In genomic region chr2:29621636-29622035, GRCm38 (mm10) we compare ENCODE assay signal across 11 mouse cellular contexts. TPM values are rescaled to one million over a fixed set of nuclear protein-coding genes. Genes with fewer than 3 reads are reported as not detected.
DNase-seq lines count a peak whose midpoint lies in the region; ATAC-seq and TF ChIP-seq lines count a peak whose summit lies in the region.
"Had no signal": no experiment of that assay in that cellular context is flagged by ENCODE, and none has a peak within 500 bp of the region (broad histone marks: within the 10 kb centered on the region; RNA-seq: fewer than 3 reads in every experiment).

No protein-coding gene starts in this region.

- H3K9me3 ChIP-seq in heart, embryonic 14.5 days (ENCODE audit: control insufficient read depth, low read length), result no peaks in the 10 kb centered on the region
- no peaks in the 10 kb centered on the region for H3K9me3 ChIP-seq in limb, embryonic 13.5 days
- H3K9me3 ChIP-seq: G1E had no signal

- 0 out of 4 replicates have a peak overlapping the region, but pooled peaks of 1 of the 2 experiments have one; percentile 27 for H3K27ac ChIP-seq in heart, embryonic 14.5 days (replicated peaks in 1 of 2; ENCODE audit: control insufficient read depth in 1 of 2, insufficient read depth in 1 of 2, low read depth in 2 of 2, low read length in 2 of 2)
- H3K27ac ChIP-seq in limb, embryonic 13.5 days, result no peak overlapping the region
- no peak overlapping the region for H3K27ac ChIP-seq in kidney, adult 2 months (ENCODE audit: insufficient read depth, low read depth, low read length)

- ATAC-seq in heart, embryonic 14.5 days (ENCODE audit: insufficient number of reproducible peaks, insufficient read depth, low FRiP score, low read depth), result no peak
- no peak for ATAC-seq in limb, embryonic 13.5 days (ENCODE audit: low FRiP score, low read depth)
- no peak for ATAC-seq in inflammation-experienced regulatory T-cells, adult 6 months

- no peak for TF ChIP-seq CTCF in kidney, adult 2 months (conservative IDR thresholded peaks at IDR 0.05; ENCODE audit: insufficient read depth, insufficient read length, low read depth, low read length)

- H3K9ac ChIP-seq in heart, embryonic 14.5 days (ENCODE audit: low read length), result peak overlapping the region; percentile 96
- H3K9ac ChIP-seq in limb, embryonic 13.5 days, result no peak overlapping the region

- no peaks in the 10 kb centered on the region for H3K36me3 ChIP-seq in heart, embryonic 14.5 days (ENCODE audit: control insufficient read depth, insufficient read depth, low read length)
- H3K36me3 ChIP-seq in limb, embryonic 13.5 days, result 0 out of 2 replicates have a peak, but pooled peaks cover 6% of the 10 kb centered on the region
- no peaks in the 10 kb centered on the region for H3K36me3 ChIP-seq in kidney, adult 2 months (ENCODE audit: control insufficient read depth, insufficient read depth, low read length)

- TF ChIP-seq POLR2A in kidney, adult 2 months (IDR thresholded peaks at IDR 0.05; ENCODE audit: low read depth, low read length), result no peak

- H3K4me3 ChIP-seq in heart, embryonic 14.5 days (ENCODE audit: control insufficient read depth in 1 of 2, insufficient read depth in 1 of 2, low read depth in 1 of 2, low read length in 2 of 2), result no peak overlapping the region
- H3K4me3 ChIP-seq in limb, embryonic 13.5 days, result no peak overlapping the region
- H3K4me3 ChIP-seq in kidney, adult 2 months (ENCODE audit: insufficient read depth, low read depth, low read length), result no peak overlapping the region

- DNase-seq in heart, postnatal 4 days, result no peak
- peak; percentile 29 for DNase-seq in thymus, postnatal 4 days
- DNase-seq in thymus, postnatal 0 days (ENCODE audit: low spot score), result no peak
- no peak for DNase-seq in frontal cortex, postnatal 14 days (ENCODE audit: low spot score in 2 of 2)
- DNase-seq in kidney, adult 2 months, result no peak
- DNase-seq: cerebellum, adult 11-12 months; kidney, adult 11 months had no signal

- peaks cover 44 to 52% of the 10 kb centered on the region in 2 experiments for H3K4me1 ChIP-seq in heart, embryonic 14.5 days (ENCODE audit: control insufficient read depth in 2 of 2, insufficient read depth in 2 of 2, low read length in 2 of 2)
- H3K4me1 ChIP-seq in limb, embryonic 13.5 days, result peaks cover 46% of the 10 kb centered on the region
- peaks cover 27% of the 10 kb centered on the region for H3K4me1 ChIP-seq in kidney, adult 2 months (ENCODE audit: control insufficient read depth, insufficient read depth, low read length)

- H3K4me2 ChIP-seq in heart, embryonic 14.5 days (ENCODE audit: low read length), result peak overlapping the region; percentile 95
- peak overlapping the region; percentile 85 for H3K4me2 ChIP-seq in limb, embryonic 13.5 days (replicated peaks)

- WGBS in heart, embryonic 14.5 days, result 65% methylated on average over 3 of the region's 3 CpGs
- 82% methylated on average over 3 of the region's 3 CpGs for WGBS in limb, embryonic 13.5 days
- 86% methylated on average over 3 of the region's 3 CpGs for WGBS in kidney, adult 2 months

- H3K27me3 ChIP-seq in heart, embryonic 14.5 days (ENCODE audit: control insufficient read depth, insufficient read depth, low read length), result no peaks in the 10 kb centered on the region
- no peaks in the 10 kb centered on the region for H3K27me3 ChIP-seq in limb, embryonic 13.5 days
- H3K27me3 ChIP-seq in kidney, adult 2 months (replicated peaks; ENCODE audit: control insufficient read depth, insufficient read depth, low read length), result no peaks in the 10 kb centered on the region

RNA-seq across cellular contexts. Expression of gene Rapgef1, which starts 2.1 kb away (rescaled TPM):
- 12.6 and 14.5 TPM in 2 replicates for polyA plus RNA-seq in heart, embryonic 14.5 days (2014; fragmentation: Nextera tagmentation; extraction: Ambion mirVana)
- 10 to 100 TPM; 96.3 to 98.4 TPM for total RNA-seq in heart, postnatal 4 days (2021)
- 16.0 and 19.1 TPM in 2 replicates for polyA plus RNA-seq in thymus, postnatal 0 days (2015; fragmentation: Nextera tagmentation; extraction: Ambion mirVana)
- 15.2 and 15.9 TPM in 2 replicates for polyA plus RNA-seq in limb, embryonic 13.5 days (2015; fragmentation: Nextera tagmentation; extraction: Ambion mirVana)
- polyA plus RNA-seq in inflammation-experienced regulatory T-cells, adult 6 months (2017; shearing (Covaris generic)), result 10 to 100 TPM; 26.4 to 37.9 (median 29.7) TPM
- polyA plus RNA-seq in kidney, adult 2 months (2012; rRNA removed), result 38.9 and 41.7 TPM in 2 replicates
